Mouse (Mus musculus) ES-E14 (cell line): ENCODE measurements around the gene Ankrd42. TPM values are rescaled to one million over a fixed set of nuclear protein-coding genes. Genes with fewer than 3 reads are reported as not detected.

Experiments used
- DNase-seq: peaks from one replicate; pipeline ENCODE4 v3.0.0-alpha.2; 2013; ENCODE audit warnings: low read depth, low spot score
- H3K27ac ChIP-seq: 2 replicates; pipeline ENCODE4 v1.5.1; 2012; ENCODE audit warnings: low read depth, mild to moderate bottlenecking, low read length, moderate library complexity, mixed read lengths; ENCODE audit not compliant: poor library complexity, insufficient read depth, severe bottlenecking
- H3K36me3 ChIP-seq: 2 replicates; pipeline ENCODE4 v1.6.1; 2012; ENCODE audit warnings: mild to moderate bottlenecking, low read length, moderate library complexity, mixed read lengths; ENCODE audit not compliant: control insufficient read depth, poor library complexity, insufficient read depth, severe bottlenecking
- H3K4me1 ChIP-seq, 2 experiments: fragments of 150-350 bp in 1 of 2; sonication (generic) in 1 of 2; 2 replicates each; pipeline ENCODE4 v1.6.1; 2012; ENCODE audit warnings: low read length in 2 of 2, mild to moderate bottlenecking in 1 of 2, mixed read lengths in 1 of 2; ENCODE audit not compliant: control insufficient read depth in 2 of 2, insufficient read depth in 2 of 2, poor library complexity in 1 of 2
- H3K4me3 ChIP-seq, 2 experiments: fragments of 150-350 bp in 1 of 2; sonication (generic) in 1 of 2; 2 replicates each; pipeline ENCODE4 v1.5.1; 2012; ENCODE audit warnings: low read length in 2 of 2, low read depth in 1 of 2, mild to moderate bottlenecking in 1 of 2, mixed read lengths in 1 of 2; ENCODE audit not compliant: insufficient read depth in 1 of 2, poor library complexity in 1 of 2, severe bottlenecking in 1 of 2
- H3K9ac ChIP-seq: 2 replicates; pipeline ENCODE4 v1.6.1; 2012; ENCODE audit warnings: low read depth, mild to moderate bottlenecking, low read length, mixed read lengths; ENCODE audit not compliant: poor library complexity, insufficient read depth, severe bottlenecking
- H3K9me3 ChIP-seq: fragments of 150-350 bp; sonication (generic); 2 replicates; pipeline ENCODE4 v1.6.1; 2012; ENCODE audit warnings: low read depth, mild to moderate bottlenecking, low read length; ENCODE audit not compliant: control insufficient read depth, insufficient read depth
- CHD2 ChIP-seq: IDR thresholded peaks from 2 replicates; pipeline ENCODE4 v1.6.1; 2014; ENCODE audit warnings: mild to moderate bottlenecking, low read depth, low read length, inconsistent platforms
- HCFC1 ChIP-seq: IDR thresholded peaks from 2 replicates; pipeline ENCODE4 v1.6.1; 2012; ENCODE audit warnings: low read length, inconsistent platforms, borderline replicate concordance; ENCODE audit not compliant: insufficient read depth
- MAFK ChIP-seq: IDR thresholded peaks from 2 replicates; pipeline ENCODE4 v1.6.1; 2014; ENCODE audit warnings: mild to moderate bottlenecking, low read depth, low read length, inconsistent platforms; ENCODE audit not compliant: insufficient read depth
- ZC3H11A ChIP-seq: IDR thresholded peaks from 2 replicates; pipeline ENCODE4 v1.6.1; 2012; ENCODE audit warnings: low read depth, mild to moderate bottlenecking, inconsistent platforms, low read length, borderline replicate concordance
- ZNF384 ChIP-seq: IDR thresholded peaks from 2 replicates; pipeline ENCODE4 v1.6.1; 2012; ENCODE audit warnings: low read depth, low read length, inconsistent platforms
- in situ Hi-C, 2 experiments: fragments of 600-800 bp; cut with MboI; formaldehyde crosslinking; loops; one replicate each; pipeline ENCODE4 v1.15.1; 2025; ENCODE audit warnings: low sequenced_read_pairs in 2 of 2, inconsistent platforms in 1 of 2; ENCODE audit not compliant: unreplicated experiment in 2 of 2
- total RNA-seq: library from RNA; depleted of rRNA; stranded (reverse); fragments of 300-350 nt; gene quantifications from 2 replicates; pipeline ENCODE4 v1.2.3, GENCODE M21; 2012

The Ankrd42 gene
- total RNA-seq, 1 experiment, result 5.2 TPM

GRCm38 (mm10) chr7:92647790-92648189 lies 10.8 kb upstream of the Ankrd42 start:
- Histone ChIP-seq H3K4me3 (no peak overlapping the region), H3K27ac (no peak overlapping the region), H3K9me3 (no peaks in the 10 kb centered on the region), H3K36me3 (peaks cover 7% of the 10 kb centered on the region), H3K9ac (no peak overlapping the region), H3K4me1 (no peaks in the 10 kb centered on the region)
- DNase-seq, result no peak
- in situ Hi-C loops, result loop anchor here in 1 of 2 experiments (10.0 kb wide), 1 partner anchor 217 kb away; no protein-coding TSS in a partner anchor
- TF ChIP-seq ZNF384, result no peak
- no peak for TF ChIP-seq ZC3H11A
- TF ChIP-seq CHD2, result no peak
- TF ChIP-seq MAFK, result no peak
- TF ChIP-seq HCFC1, result no peak

- H3K36me3 ChIP-seq, result peaks cover 10% of the 10 kb centered on the region
- in situ Hi-C loops, result loop anchor here in 1 of 2 experiments (10.0 kb wide), 1 partner anchor 222 kb away; no protein-coding TSS in a partner anchor
Observed at GRCm38 (mm10) chr7:92642358-92642757, 5.4 kb upstream of the Ankrd42 start.

GRCm38 (mm10) chr7:92638050-92638449 lies 1.1 kb upstream of the Ankrd42 start:
- Histone ChIP-seq H3K9ac (no peak overlapping the region), H3K9me3 (no peaks in the 10 kb centered on the region), H3K36me3 (peaks cover 4% of the 10 kb centered on the region), H3K4me1 (no peaks in the 10 kb centered on the region), H3K4me3 (peak overlapping the region; percentile 73 to 83; a peak in 3 of 4 replicates), H3K27ac (no peak overlapping the region)
- in situ Hi-C loops, result no loop called here
- DNase-seq, result no peak
- no peak for TF ChIP-seq CHD2
- no peak for TF ChIP-seq HCFC1
- peak; percentile 78 for TF ChIP-seq ZNF384
- TF ChIP-seq MAFK, result no peak

More at GRCm38 (mm10) chr7:92642358-92642757, 5.4 kb upstream of the Ankrd42 start:
- Histone ChIP-seq H3K27ac (no peak overlapping the region), H3K4me1 (no peaks in the 10 kb centered on the region), H3K4me3 (no peak overlapping the region), H3K9me3 (no peaks in the 10 kb centered on the region), H3K9ac (no peak overlapping the region)
- no peak for DNase-seq
- TF ChIP-seq ZNF384 (no peak), CHD2 (no peak), HCFC1 (no peak), ZC3H11A (no peak), MAFK (no peak)

- TF ChIP-seq HCFC1, result no peak
- no peak for TF ChIP-seq CHD2
- TF ChIP-seq ZNF384, result no peak
- peak; percentile 25 for DNase-seq
- Histone ChIP-seq H3K27ac (no peak overlapping the region), H3K4me1 (no peaks in the 10 kb centered on the region), H3K4me3 (peak overlapping the region; percentile 73 to 83), H3K9ac (peak overlapping the region; percentile 75), H3K36me3 (peaks cover 4% of the 10 kb centered on the region), H3K9me3 (no peaks in the 10 kb centered on the region)
- in situ Hi-C loops, result no loop called here
Observed at GRCm38 (mm10) chr7:92636295-92637011, 489 bp downstream of the Ankrd42 start.

GRCm38 (mm10) chr7:92630167-92630566 lies 6.8 kb downstream of the Ankrd42 start:
- Histone ChIP-seq H3K36me3 (no peaks in the 10 kb centered on the region), H3K27ac (no peak overlapping the region), H3K4me1 (no peaks in the 10 kb centered on the region), H3K9ac (no peak overlapping the region), H3K4me3 (no peak overlapping the region), H3K9me3 (no peaks in the 10 kb centered on the region)
- TF ChIP-seq ZC3H11A (peak; percentile 34; the same call in 1 of the 2 replicates), HCFC1 (no peak)
- in situ Hi-C loops, result no loop called here
- DNase-seq, result peak; percentile 16
